Mouse (Mus musculus): Measurements from ENCODE around the gene Abcc9. TPM values are rescaled to one million over a fixed set of nuclear protein-coding genes. Genes with fewer than 3 reads are reported as not detected.
"Not testable (repeated sequence)": the region's sequence is repeated elsewhere in the genome, so short reads cannot be mapped to it uniquely, and the experiment has no call there.

Abcc9 gene
- total RNA-seq, 2 experiments from 2014 or later, result 220 to 258 TPM

- intact Hi-C loops (cut with DNase I), result no loop called here
- DNase-seq, result peak in 1 of 2 experiments; percentile 31
These were observed 6.3 kb upstream of the Abcc9 start for GRCm38 (mm10) chr6:142708369-142708768.

DNA sequence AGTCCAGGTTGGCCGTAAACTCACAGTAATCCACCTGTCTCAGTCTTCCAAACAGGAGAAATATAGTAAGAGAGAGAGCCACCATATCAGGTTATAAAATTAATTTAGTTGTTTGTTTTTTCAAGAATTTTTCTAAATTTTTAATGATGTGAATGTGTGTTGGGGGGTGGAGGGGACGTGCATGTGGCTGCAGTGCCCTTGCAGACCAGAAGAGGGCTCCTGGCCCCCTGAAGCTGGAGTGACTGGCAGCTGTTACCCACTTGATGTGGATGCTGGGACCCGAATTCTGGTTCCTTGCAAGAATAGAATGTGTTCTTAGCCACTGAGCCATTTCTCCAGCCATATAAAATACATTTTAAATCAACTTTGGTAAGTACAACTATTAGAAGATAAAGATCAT, 4.6 kb upstream of the Abcc9 start:
- intact Hi-C loops (cut with DNase I), result no loop called here
- no peak for DNase-seq

- DNase-seq, result no peak
These were observed 1.4 kb upstream of the Abcc9 start for GRCm38 (mm10) chr6:142703441-142703930.

GRCm38 (mm10) chr6:142701161-142701560, 954 bp downstream of the Abcc9 start:
- peak; percentile 46 for DNase-seq
- intact Hi-C loops (cut with DNase I), result no loop called here

More at GRCm38 (mm10) chr6:142703441-142703930, 1.4 kb upstream of the Abcc9 start:
- intact Hi-C loops (cut with DNase I), result no loop called here

DNA sequence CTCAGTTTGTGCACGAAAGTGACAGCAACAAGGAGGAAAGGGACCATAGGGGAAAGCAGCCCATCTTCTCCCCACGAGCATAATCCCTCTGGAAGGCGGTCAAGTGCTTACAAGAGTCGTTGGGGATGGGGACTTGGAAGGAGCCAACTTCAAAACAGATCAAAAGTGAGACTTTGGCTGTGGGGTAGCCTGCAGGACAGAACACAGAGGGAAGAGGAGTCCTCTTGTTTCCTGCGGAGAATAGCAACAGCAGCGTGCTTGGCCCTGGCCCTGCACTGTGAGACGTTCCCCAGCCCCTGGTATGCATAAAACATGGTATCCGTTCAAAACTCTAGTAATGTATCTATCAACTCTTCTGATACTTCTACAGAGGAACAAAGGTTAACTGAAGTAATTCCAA, 1.4 kb downstream of the Abcc9 start:
- DNase-seq, result no peak
- intact Hi-C loops (cut with DNase I), result no loop called here

- no peak for DNase-seq
- intact Hi-C loops (cut with DNase I), result no loop called here
These were observed 10.0 kb downstream of the Abcc9 start for GRCm38 (mm10) chr6:142692085-142692484.

GRCm38 (mm10) chr6:142689673-142690072, 12.4 kb downstream of the Abcc9 start:
- intact Hi-C loops (cut with DNase I), result no loop called here
- DNase-seq, result peak; percentile 87

- intact Hi-C loops (cut with DNase I), result no loop called here
- DNase-seq, result no peak
These were observed 19.0 kb downstream of the Abcc9 start for GRCm38 (mm10) chr6:142682985-142683691.

GRCm38 (mm10) chr6:142670021-142670420, 32.1 kb downstream of the Abcc9 start:
- intact Hi-C loops (cut with DNase I), result no loop called here
- DNase-seq, result no peak

- intact Hi-C loops (cut with DNase I), result no loop called here
- DNase-seq, result no peak
These were observed 32.8 kb downstream of the Abcc9 start for GRCm38 (mm10) chr6:142669343-142669742.

DNA sequence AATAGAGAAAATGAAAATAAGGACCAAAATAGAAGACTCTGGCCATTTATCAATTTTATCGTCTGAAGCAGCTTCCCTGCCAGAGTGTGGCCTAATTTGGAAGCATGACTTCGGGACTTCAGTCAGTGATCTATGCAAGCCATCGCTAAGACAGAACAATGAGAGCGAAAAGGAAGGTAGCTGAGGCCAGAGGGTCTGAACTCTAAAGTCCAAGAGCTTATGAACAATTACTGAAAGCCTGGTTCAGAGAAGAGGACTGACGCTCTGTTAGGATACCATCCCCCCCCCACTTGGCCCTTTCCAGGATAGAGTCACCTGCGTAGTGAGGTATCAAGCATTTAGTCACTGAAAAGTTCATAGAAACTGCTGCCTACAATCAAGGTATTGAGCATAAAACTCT, 33.3 kb downstream of the Abcc9 start:
- DNase-seq, result peak in 1 of 2 experiments; percentile 26
- intact Hi-C loops (cut with DNase I), result no loop called here

GRCm38 (mm10) chr6:142668419-142668766, 33.7 kb downstream of the Abcc9 start:
- intact Hi-C loops (cut with DNase I), result no loop called here
- no peak for DNase-seq

DNA sequence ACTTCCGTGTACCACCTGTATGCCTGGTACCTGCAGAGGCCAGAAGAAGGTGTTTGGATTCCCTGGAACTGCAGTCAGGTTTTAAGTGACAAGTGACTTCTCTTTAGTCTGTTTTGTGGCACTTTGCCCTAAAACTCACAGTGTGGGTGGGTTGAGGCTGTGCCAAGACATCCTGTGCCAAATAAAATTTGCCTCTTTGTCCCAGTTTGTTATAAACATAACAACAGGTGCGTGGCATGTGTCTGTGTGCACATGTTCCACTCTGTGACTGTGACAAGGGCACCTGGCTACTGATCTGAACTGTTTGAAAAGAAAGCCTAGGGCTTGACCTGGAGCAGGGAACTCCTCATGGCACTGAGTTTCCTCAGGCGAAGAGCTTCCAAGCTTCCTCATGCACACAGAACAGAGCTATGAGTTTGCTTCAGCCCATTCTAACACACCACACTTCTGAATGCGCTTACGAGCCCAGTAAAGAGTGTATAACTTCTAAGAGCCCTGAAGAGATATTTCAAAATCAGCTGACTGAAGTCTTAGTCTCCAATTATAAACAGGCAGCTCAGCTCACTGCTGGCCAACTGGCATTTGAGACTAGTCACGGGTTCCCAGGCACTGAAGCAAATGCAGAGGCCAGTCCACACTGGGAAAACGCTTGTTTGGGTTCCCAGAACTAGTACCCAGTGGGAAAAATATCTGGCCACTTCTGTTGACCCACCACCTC, 34.3 kb downstream of the Abcc9 start:
- intact Hi-C loops (cut with DNase I), result no loop called here
- DNase-seq, result peak; percentile 77 to 86

DNA sequence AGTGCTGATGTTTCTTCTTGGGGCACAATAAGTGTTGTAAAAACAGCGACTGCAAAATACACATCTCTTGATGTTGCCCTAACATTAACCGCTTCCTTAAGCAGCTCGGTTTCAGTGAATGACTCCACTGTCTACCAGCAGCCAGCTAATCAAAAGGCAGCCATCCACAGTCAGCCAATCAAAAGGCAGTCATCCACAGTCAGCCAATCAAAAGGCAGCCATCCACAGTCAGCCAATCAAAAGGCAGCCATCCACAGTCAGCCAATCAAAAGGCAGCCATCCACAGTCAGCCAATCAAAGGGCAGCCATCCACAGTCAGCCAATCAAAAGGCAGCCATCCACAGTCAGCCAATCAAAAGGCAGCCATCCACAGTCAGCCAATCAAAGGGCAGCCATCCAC, 40.1 kb downstream of the Abcc9 start:
- DNase-seq; intact Hi-C loops (cut with DNase I): not testable (repeated sequence)

GRCm38 (mm10) chr6:142659038-142659437, 43.1 kb downstream of the Abcc9 start:
- intact Hi-C loops (cut with DNase I), result no loop called here
- DNase-seq, result peak in 1 of 2 experiments; percentile 39

DNA sequence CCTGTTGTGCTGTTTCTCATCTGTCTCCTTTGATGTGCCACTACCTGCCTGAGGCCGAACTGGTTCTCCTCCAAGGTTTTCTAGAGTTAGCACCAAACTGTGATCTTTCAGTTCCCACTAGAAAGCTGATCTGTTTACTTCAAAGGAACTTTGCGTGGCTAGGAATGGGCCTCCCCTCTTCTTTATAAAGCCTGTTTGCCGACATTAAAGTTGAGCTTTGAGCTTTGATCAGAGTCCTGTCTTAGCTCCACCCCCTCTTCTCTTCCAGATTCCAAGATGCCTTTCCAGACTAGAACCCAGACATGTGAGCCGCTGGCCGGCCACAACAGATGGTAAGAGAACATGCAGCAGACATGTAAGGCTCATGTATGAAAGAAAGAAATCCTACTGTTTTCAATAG, 47.6 kb downstream of the Abcc9 start:
- intact Hi-C loops (cut with DNase I), result no loop called here

DNA sequence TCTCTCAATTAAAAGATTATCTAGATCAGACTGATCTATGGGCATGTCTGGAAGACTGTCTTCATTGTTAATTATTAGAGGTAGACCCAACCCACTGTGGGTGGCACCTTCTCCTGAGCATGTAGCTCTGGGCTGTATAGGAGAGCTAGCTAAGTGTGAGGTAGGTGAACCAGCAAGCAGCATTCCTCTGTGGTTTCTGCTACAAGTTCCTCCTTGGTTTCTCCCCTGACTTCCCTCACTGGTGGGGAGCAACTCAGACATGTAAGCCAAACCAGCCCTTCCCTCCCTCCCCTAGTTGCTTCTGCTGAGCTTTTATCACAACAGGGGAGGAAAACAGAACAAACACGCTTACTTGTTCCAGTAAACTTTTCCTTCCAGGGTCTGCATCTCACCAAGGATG, 49.9 kb downstream of the Abcc9 start:
- intact Hi-C loops (cut with DNase I), result no loop called here
- no peak for DNase-seq

More for the DNA sequence above, 47.6 kb downstream of the Abcc9 start:
- DNase-seq, result no peak

DNA sequence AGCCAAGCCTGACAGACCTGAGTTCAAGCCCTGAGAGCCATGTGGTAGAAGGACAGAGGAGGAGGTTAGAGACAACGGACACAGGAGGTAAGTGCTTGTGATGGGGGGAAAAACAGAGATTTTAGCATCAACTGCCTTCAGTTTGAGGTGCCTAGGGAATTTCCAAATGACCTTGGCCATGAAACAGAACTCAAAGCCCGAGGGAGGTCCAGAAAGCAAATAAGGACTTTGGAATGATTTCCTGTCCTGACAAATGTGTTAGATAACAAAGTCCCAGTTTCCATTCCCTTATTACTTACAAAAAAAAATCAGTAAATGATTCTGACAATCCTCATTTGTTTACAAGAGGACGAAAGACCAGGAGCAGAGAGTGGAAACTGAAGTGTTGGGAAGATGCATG, 52.8 kb downstream of the Abcc9 start:
- DNase-seq, result peak; percentile 26 to 32
- intact Hi-C loops (cut with DNase I), result loop anchor here (5.0 kb wide), 1 partner anchor 122 kb away; no protein-coding TSS in a partner anchor

GRCm38 (mm10) chr6:142645474-142645873, 56.6 kb downstream of the Abcc9 start:
- DNase-seq, result no peak
- intact Hi-C loops (cut with DNase I), result loop anchor here (5.0 kb wide), 1 partner anchor 118 kb away; no protein-coding TSS in a partner anchor

DNA sequence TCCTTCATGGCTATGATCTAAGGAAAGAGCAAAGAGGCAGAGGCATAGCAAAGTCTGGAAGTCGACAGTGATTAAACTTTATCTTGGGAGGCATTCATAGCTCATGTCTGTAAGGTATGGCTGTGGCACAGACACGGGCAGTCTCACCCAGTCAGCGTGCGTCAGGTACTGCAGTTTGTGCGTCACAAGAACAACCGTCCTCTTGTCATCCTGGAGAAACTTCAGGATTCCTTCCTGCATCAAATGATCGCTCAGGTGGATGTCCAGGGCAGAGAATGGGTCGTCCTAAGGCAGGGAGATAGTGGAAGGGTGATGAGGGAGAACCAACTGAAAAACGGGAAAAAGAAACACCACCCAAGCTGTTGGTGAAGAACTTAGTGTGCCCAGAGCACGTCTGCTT, 62.8 kb downstream of the Abcc9 start:
- intact Hi-C loops (cut with DNase I), result no loop called here
- no peak for DNase-seq

DNA sequence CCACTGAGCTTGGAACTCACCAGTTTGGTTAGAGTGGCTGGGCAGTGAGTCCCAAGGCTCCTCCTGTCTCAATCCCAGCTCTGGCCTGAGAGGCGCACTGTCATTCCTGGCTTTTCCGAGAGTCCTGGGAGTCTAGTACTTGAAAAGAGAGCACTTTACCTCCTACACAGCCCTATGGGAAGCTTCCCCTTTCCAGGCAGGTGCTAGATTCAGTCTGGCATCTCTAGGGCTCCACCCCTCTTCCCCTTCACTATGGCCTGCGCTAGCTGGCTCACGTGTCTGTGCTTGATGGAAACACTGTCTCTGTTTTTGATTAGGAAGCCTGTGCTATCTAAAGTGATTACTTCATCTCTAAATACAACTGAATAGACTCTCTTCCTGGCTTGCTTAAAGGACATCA, 66.5 kb downstream of the Abcc9 start:
- peak in 1 of 2 experiments; percentile 21 for DNase-seq
- intact Hi-C loops (cut with DNase I), result no loop called here

DNA sequence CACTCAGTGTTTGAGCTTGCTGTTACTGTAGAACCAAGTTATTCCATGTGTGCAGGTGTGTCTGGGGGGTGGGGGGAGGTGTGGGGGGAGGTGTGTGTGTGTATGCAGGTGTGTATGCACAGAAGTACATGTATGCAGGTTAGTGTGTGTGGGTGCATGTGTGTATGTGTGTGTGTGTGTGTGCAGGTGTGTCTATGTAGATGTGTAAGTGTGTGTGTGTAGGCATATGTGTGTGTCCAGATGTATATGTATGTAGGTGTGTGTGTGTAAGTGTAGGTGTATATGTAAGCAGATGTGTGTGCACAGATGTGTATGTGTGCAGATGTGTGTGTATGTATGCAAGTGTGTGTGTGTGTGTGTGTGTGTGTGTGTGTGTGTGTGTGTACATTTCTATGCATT, 66.9 kb downstream of the Abcc9 start:
- no peak for DNase-seq
- intact Hi-C loops (cut with DNase I), result no loop called here
